Mouse (Mus musculus) thymus, adult 2 months (tissue): ENCODE measurements at regions not wholly inside any gene's neighbourhood (a gene's known extent, or its start where the extent isn't known, plus 50 kb on each side); places are given as distances from the start of the nearest gene placed in this dataset.

Experiments
- CTCF ChIP-seq: fragments of 200-500 bp; IDR thresholded peaks from 2 replicates; pipeline ENCODE4 v1.5.1; 2012; ENCODE audit warnings: mild to moderate bottlenecking, control low read depth, low read length, moderate library complexity, borderline replicate concordance; ENCODE audit not compliant: control insufficient read depth, poor library complexity, insufficient read depth; ENCODE audit errors: extremely low read depth
- POLR2A ChIP-seq: fragments of 200-500 bp; IDR thresholded peaks from 2 replicates; pipeline ENCODE4 v1.6.1; 2012; ENCODE audit warnings: mild to moderate bottlenecking, low read length, control low read depth, moderate library complexity; ENCODE audit not compliant: control insufficient read depth, poor library complexity, insufficient read depth; ENCODE audit errors: extremely low read depth

- TF ChIP-seq CTCF, result no peak
- TF ChIP-seq POLR2A, result no peak
Observed at GRCm38 (mm10) chr13:60312397-60313085, 135.4 kb upstream of the Gas1 start.
